Mouse (Mus musculus) heart, adult 2 months (tissue): ENCODE measurements around the gene Rras.

Source experiments
- CTCF ChIP-seq: fragments of 200-600 bp; IDR thresholded peaks from 2 replicates; pipeline ENCODE4 v1.8.1; 2022; ENCODE audit warnings: antibody characterized with exemption, mild to moderate bottlenecking, moderate library complexity
- POLR2A ChIP-seq: fragments of 200-500 bp; IDR thresholded peaks from 2 replicates; pipeline ENCODE4 v1.6.1; 2011; ENCODE audit warnings: mild to moderate bottlenecking, low read depth, low read length, control low read depth; ENCODE audit not compliant: insufficient read depth

GRCm38 (mm10) chr7:45069671-45070070, 51.9 kb downstream of the Rras start:
- TF ChIP-seq CTCF, result no peak
- no peak for TF ChIP-seq POLR2A
